ENCODE assay signal across 28 mouse cellular contexts in the genomic region with DNA sequence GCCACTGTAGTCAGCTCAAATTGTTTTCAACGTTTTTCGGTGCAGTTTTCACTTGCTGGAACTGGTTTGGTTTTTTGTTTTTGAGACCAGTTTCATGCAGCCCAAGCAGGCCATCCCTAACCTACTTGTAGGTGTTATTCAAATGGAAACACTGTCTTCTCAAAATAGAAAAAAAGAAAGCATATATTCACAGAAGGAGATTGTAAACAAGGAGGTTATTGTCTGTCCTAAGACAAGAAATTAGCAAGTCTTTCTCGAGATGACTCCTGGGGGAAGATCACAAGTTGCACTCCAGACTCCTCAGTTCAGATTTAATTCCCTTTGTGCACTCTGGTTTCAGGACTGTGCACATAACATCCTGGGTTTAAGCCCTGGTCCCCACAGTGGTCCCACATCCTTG. TPM values are rescaled to one million over a fixed set of nuclear protein-coding genes. Genes with fewer than 3 reads are reported as not detected.
"Had no signal": no experiment of that assay in that cellular context is flagged by ENCODE, and none has a peak within 500 bp of the region (broad histone marks: within the 10 kb centered on the region; RNA-seq: fewer than 3 reads in every experiment).

No protein-coding gene starts in this region.

- H3K27me3 ChIP-seq: heart, embryonic 13.5 days; heart, embryonic 15.5 days; hindbrain, embryonic 13.5 days; hindbrain, embryonic 15.5 days; limb, embryonic 12.5 days; liver, embryonic 13.5 days; liver, embryonic 15.5 days had no signal

- H3K9ac ChIP-seq: heart, embryonic 13.5 days; heart, embryonic 15.5 days; hindbrain, embryonic 13.5 days; hindbrain, embryonic 15.5 days; limb, embryonic 12.5 days; liver, embryonic 13.5 days; liver, embryonic 15.5 days; liver, postnatal 0 days had no signal

- H3K9me3 ChIP-seq: heart, embryonic 13.5 days; heart, embryonic 15.5 days; hindbrain, embryonic 13.5 days; hindbrain, embryonic 15.5 days; limb, embryonic 10.5 days; limb, embryonic 12.5 days; liver, embryonic 13.5 days; liver, embryonic 15.5 days had no signal

- H3K4me2 ChIP-seq: heart, embryonic 11.5 days; heart, embryonic 13.5 days; heart, embryonic 15.5 days; hindbrain, embryonic 13.5 days; hindbrain, embryonic 15.5 days; limb, embryonic 12.5 days; liver, embryonic 13.5 days; liver, embryonic 15.5 days had no signal

- H3K4me3 ChIP-seq: heart, adult 2 months; heart, embryonic 13.5 days; heart, embryonic 15.5 days; hindbrain, embryonic 13.5 days; hindbrain, embryonic 15.5 days; layer of hippocampus, adult 2 months; left cerebral cortex, adult 2 months; limb, embryonic 10.5 days; limb, embryonic 12.5 days; liver, embryonic 13.5 days; liver, embryonic 15.5 days had no signal

- H3K4me1 ChIP-seq: heart, embryonic 13.5 days; heart, embryonic 15.5 days; hindbrain, embryonic 13.5 days; hindbrain, embryonic 15.5 days; limb, embryonic 10.5 days; limb, embryonic 12.5 days; liver, embryonic 13.5 days; liver, embryonic 15.5 days had no signal

- H3K36me3 ChIP-seq: heart, embryonic 13.5 days; heart, embryonic 15.5 days; hindbrain, embryonic 13.5 days; hindbrain, embryonic 15.5 days; limb, embryonic 10.5 days; limb, embryonic 12.5 days; liver, embryonic 13.5 days; liver, embryonic 15.5 days had no signal

- ATAC-seq: hindbrain, postnatal 0 days; intestine, embryonic 16.5 days; liver, postnatal 0 days had no signal

- H3K27ac ChIP-seq: heart, adult 2 months; heart, embryonic 13.5 days; heart, embryonic 15.5 days; hindbrain, embryonic 13.5 days; hindbrain, embryonic 15.5 days; hindbrain, postnatal 0 days; layer of hippocampus, adult 2 months; left cerebral cortex, adult 2 months; limb, embryonic 10.5 days; limb, embryonic 12.5 days; liver, embryonic 13.5 days; liver, embryonic 15.5 days had no signal

- DNase-seq: gastrocnemius, postnatal 14 days; gastrocnemius, postnatal 36 days; heart, adult 11 months; heart, adult 2 months; heart, postnatal 14 days; heart, postnatal 36 days; kidney, adult 11 months; kidney, adult 2 months; kidney, postnatal 10 days; kidney, postnatal 25 days; kidney, postnatal 4 days; liver; liver, embryonic 13.5 days; liver, postnatal 0 days had no signal

RNA-seq across cellular contexts. Expression of gene Pif1, which starts 32.4 kb away (rescaled TPM):
- total RNA-seq: gastrocnemius, adult 18-20 months; gastrocnemius, adult 8-10 months; heart, adult 2 months had no signal
